ENCODE assay signal across 7 mouse cellular contexts in genomic region chr11:118428944-118429709, GRCm38 (mm10). TPM values are rescaled to one million over a fixed set of nuclear protein-coding genes. Genes with fewer than 3 reads are reported as not detected.
DNase-seq lines count a peak whose midpoint lies in the region; ATAC-seq and TF ChIP-seq lines count a peak whose summit lies in the region.

No protein-coding gene starts in this region.

- H3K4me2 ChIP-seq in heart, embryonic 16.5 days (ENCODE audit: low read depth, low read length): peak overlapping the region; percentile 61
- peak overlapping the region; percentile 53 for H3K4me2 ChIP-seq in liver, embryonic 11.5 days

- H3K27me3 ChIP-seq in testis, adult 2 months (ENCODE audit: control insufficient read depth, insufficient read depth, low read length): no peaks in the 10 kb centered on the region
- H3K27me3 ChIP-seq in heart, embryonic 16.5 days (ENCODE audit: control insufficient read depth, insufficient read depth, low read length): peaks cover 4% of the 10 kb centered on the region; the same call in 1 of the 2 replicates
- peaks cover 9% of the 10 kb centered on the region; the same call in 1 of the 2 replicates for H3K27me3 ChIP-seq in liver, embryonic 11.5 days (replicated peaks; ENCODE audit: control insufficient read depth, insufficient read depth, low read length)

- no peak for TF ChIP-seq CTCF in testis, adult 2 months (IDR thresholded peaks at IDR 0.05; ENCODE audit: control insufficient read depth, insufficient read depth, insufficient replicate concordance, low read depth, low read length)

- TF ChIP-seq POLR2A in testis, adult 2 months (IDR thresholded peaks at IDR 0.05; ENCODE audit: control insufficient read depth, low read depth, low read length): no peak

- no peak for DNase-seq in testis, postnatal 10 days (ENCODE audit: low spot score)
- no peak for DNase-seq in liver, embryonic 11.5 days (ENCODE audit: low spot score)
- DNase-seq in frontal cortex, postnatal 10 days (ENCODE audit: low spot score in 2 of 2): no peak
- DNase-seq in cerebellum, adult 8-10 months: no peak
- no peak for DNase-seq in layer of hippocampus, adult 11-12 months (ENCODE audit: low spot score)

- H3K4me3 ChIP-seq in testis, adult 2 months (ENCODE audit: control insufficient read depth, low read depth, low read length): peak overlapping the region; percentile 11
- peak overlapping the region; percentile 44 for H3K4me3 ChIP-seq in heart, embryonic 16.5 days (ENCODE audit: low read length)
- peak overlapping the region; percentile 29 for H3K4me3 ChIP-seq in liver, embryonic 11.5 days (ENCODE audit: low read depth, low read length)

- 44% methylated on average over 8 of the region's 8 CpGs for WGBS in heart, embryonic 16.5 days
- 58% methylated on average over 8 of the region's 8 CpGs for WGBS in liver, embryonic 11.5 days

- H3K4me1 ChIP-seq in testis, adult 2 months (ENCODE audit: control insufficient read depth, insufficient read depth, low read length): peaks cover 10% of the 10 kb centered on the region; the same call in 1 of the 2 replicates
- peaks cover 32% of the 10 kb centered on the region for H3K4me1 ChIP-seq in heart, embryonic 16.5 days (ENCODE audit: control insufficient read depth, insufficient read depth, low read length)
- H3K4me1 ChIP-seq in liver, embryonic 11.5 days (replicated peaks; ENCODE audit: control insufficient read depth, insufficient read depth, low read length): peaks cover 17% of the 10 kb centered on the region

- H3K9me3 ChIP-seq in heart, embryonic 16.5 days (replicated peaks; ENCODE audit: control insufficient read depth, low read length): no peaks in the 10 kb centered on the region
- H3K9me3 ChIP-seq in liver, embryonic 11.5 days (ENCODE audit: control insufficient read depth, low read length): no peaks in the 10 kb centered on the region

- no peak overlapping the region; the same call in none of the 2 replicates for H3K9ac ChIP-seq in heart, embryonic 16.5 days (ENCODE audit: low read length)
- H3K9ac ChIP-seq in liver, embryonic 11.5 days (ENCODE audit: low read depth, low read length): no peak overlapping the region; the same call in 1 of the 2 replicates

- H3K27ac ChIP-seq in testis, adult 2 months (ENCODE audit: control insufficient read depth, insufficient read depth, low read depth, low read length): no peak overlapping the region; the same call in 1 of the 2 replicates
- peak overlapping the region; percentile 81 for H3K27ac ChIP-seq in heart, embryonic 16.5 days (ENCODE audit: low read length)
- no peak overlapping the region for H3K27ac ChIP-seq in liver, embryonic 11.5 days (ENCODE audit: low read depth, low read length)

- no peaks in the 10 kb centered on the region for H3K36me3 ChIP-seq in testis, adult 2 months (ENCODE audit: control insufficient read depth, insufficient read depth, low read length)
- no peaks in the 10 kb centered on the region for H3K36me3 ChIP-seq in heart, embryonic 16.5 days (ENCODE audit: control insufficient read depth, insufficient read depth)
- H3K36me3 ChIP-seq in liver, embryonic 11.5 days (ENCODE audit: control insufficient read depth, insufficient read depth, low read length): no peaks in the 10 kb centered on the region

- ATAC-seq in heart, embryonic 16.5 days (replicated peaks; ENCODE audit: extremely low read depth, insufficient read depth, low FRiP score): no peak
- no peak for ATAC-seq in liver, embryonic 11.5 days (replicated peaks; ENCODE audit: low FRiP score)

RNA-seq across cellular contexts. Expression of gene C1qtnf1, which starts 1.1 kb away (rescaled TPM):
- 1.9 and 2.5 TPM in 2 replicates for polyA plus RNA-seq in testis, adult 2 months (2012; rRNA removed)
- polyA plus RNA-seq in heart, embryonic 16.5 days (2015; fragmentation: Nextera tagmentation; extraction: Ambion mirVana): 8.9 and 9.3 TPM in 2 replicates
- 4.6 and 5.0 TPM in 2 replicates for polyA plus RNA-seq in liver, embryonic 11.5 days (2014; fragmentation: Nextera tagmentation; extraction: Ambion mirVana)

RNA-seq across cellular contexts. Expression of gene Cant1, which starts 10.2 kb away (rescaled TPM):
- 37.8 and 38.5 TPM in 2 replicates for polyA plus RNA-seq in testis, adult 2 months (2012; rRNA removed)
- polyA plus RNA-seq in heart, embryonic 16.5 days (2015; fragmentation: Nextera tagmentation; extraction: Ambion mirVana): 19.0 and 20.2 TPM in 2 replicates
- 21.1 and 21.6 TPM in 2 replicates for polyA plus RNA-seq in liver, embryonic 11.5 days (2014; fragmentation: Nextera tagmentation; extraction: Ambion mirVana)

RNA-seq across cellular contexts. Expression of gene Lgals3bp, which starts 27.2 kb away (rescaled TPM):
- 22.7 and 23.3 TPM in 2 replicates for polyA plus RNA-seq in testis, adult 2 months (2012; rRNA removed)
- polyA plus RNA-seq in heart, embryonic 16.5 days (2015; fragmentation: Nextera tagmentation; extraction: Ambion mirVana): 16.8 and 27.5 TPM in 2 replicates
- polyA plus RNA-seq in liver, embryonic 11.5 days (2014; fragmentation: Nextera tagmentation; extraction: Ambion mirVana): 23.3 and 27.8 TPM in 2 replicates

RNA-seq across cellular contexts. Expression of gene Engase, which starts 47.5 kb away (rescaled TPM):
- polyA plus RNA-seq in testis, adult 2 months (2012; rRNA removed): 2.9 and 3.2 TPM in 2 replicates
- 4.0 and 5.8 TPM in 2 replicates for polyA plus RNA-seq in heart, embryonic 16.5 days (2015; fragmentation: Nextera tagmentation; extraction: Ambion mirVana)
- 13.4 and 14.3 TPM in 2 replicates for polyA plus RNA-seq in liver, embryonic 11.5 days (2014; fragmentation: Nextera tagmentation; extraction: Ambion mirVana)
